Mouse (Mus musculus) kidney, embryonic 15.5 days (tissue): Measurements from ENCODE around the gene Plce1. TPM values are rescaled to one million over a fixed set of nuclear protein-coding genes. Genes with fewer than 3 reads are reported as not detected.

Source experiments
- ATAC-seq: fragments of 200-750 bp; cut with Nextera tagmentation; replicated peaks from 2 replicates; pipeline ENCODE4 v1.8.0; 2017; ENCODE audit warnings: moderate TSS enrichment; ENCODE audit not compliant: low FRiP score
- H3K27ac ChIP-seq: fragments of 300-500 bp; sonication (generic); 2 replicates; pipeline ENCODE4 v1.5.1; 2015; ENCODE audit warnings: mild to moderate bottlenecking, inconsistent platforms
- H3K27me3 ChIP-seq: fragments of 300-500 bp; sonication (generic); 2 replicates; pipeline ENCODE4 v1.6.1; 2015; ENCODE audit warnings: inconsistent platforms
- H3K36me3 ChIP-seq: fragments of 300-500 bp; sonication (generic); 2 replicates; pipeline ENCODE4 v1.6.1; 2015; ENCODE audit warnings: inconsistent platforms
- H3K4me1 ChIP-seq: fragments of 300-500 bp; sonication (generic); 2 replicates; pipeline ENCODE4 v1.6.1; 2015; ENCODE audit warnings: inconsistent platforms
- H3K4me2 ChIP-seq: fragments of 300-500 bp; sonication (generic); 2 replicates; pipeline ENCODE4 v1.6.1; 2015; ENCODE audit warnings: moderate library complexity, mild to moderate bottlenecking, inconsistent platforms
- H3K4me3 ChIP-seq: fragments of 300-500 bp; sonication (generic); replicated peaks from 2 replicates; pipeline ENCODE4 v1.5.1; 2015; ENCODE audit warnings: mild to moderate bottlenecking, inconsistent platforms
- H3K9ac ChIP-seq: fragments of 300-500 bp; sonication (generic); 2 replicates; pipeline ENCODE4 v1.6.1; 2015; ENCODE audit warnings: mild to moderate bottlenecking, inconsistent platforms
- H3K9me3 ChIP-seq: fragments of 300-500 bp; sonication (generic); replicated peaks from 2 replicates; pipeline ENCODE4 v1.6.1; 2016; ENCODE audit warnings: inconsistent platforms
- WGBS: fragments of 180-500 bp; shearing (Covaris S2); methylation state at CpG from one replicate; pipeline ENCODE4 v1.1.7; 2015; ENCODE audit warnings: mixed read lengths; 5-methylcytosine and 5-hydroxymethylcytosine counted together
- polyA plus RNA-seq: library from polyadenylated mRNA; unstranded; fragments of >200 nt; fragmentation: Nextera tagmentation; extraction: Ambion mirVana; gene quantifications from 2 replicates; pipeline ENCODE4 v1.2.1, GENCODE M21; 2015

Plce1 gene
- polyA plus RNA-seq, 1 experiment from 2014 or later, result 3.6 TPM

DNA sequence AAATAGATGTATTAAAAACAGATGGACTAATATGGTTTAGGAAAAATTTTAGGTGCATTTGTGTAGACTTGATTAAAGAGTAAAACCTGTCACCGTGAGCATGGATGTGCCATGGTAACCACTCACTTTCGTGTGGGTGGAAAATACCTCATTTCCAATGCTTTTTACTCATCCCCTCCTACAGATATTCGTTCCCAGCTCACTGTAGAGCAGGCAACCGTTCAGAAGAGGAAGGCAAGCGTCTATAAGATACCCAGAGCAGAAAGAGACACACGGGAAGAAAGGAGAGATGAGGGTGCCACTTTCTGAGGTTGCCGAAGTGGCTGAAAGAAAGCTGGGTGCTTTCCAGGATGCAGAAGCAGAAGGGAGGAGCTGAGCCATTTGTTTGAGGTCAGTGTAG, 25.2 kb downstream of the Plce1 start:
- Histone ChIP-seq H3K9me3 (no peaks in the 10 kb centered on the region), H3K9ac (no peak overlapping the region), H3K4me2 (no peak overlapping the region), H3K27me3 (no peaks in the 10 kb centered on the region), H3K4me3 (no peak overlapping the region), H3K4me1 (peaks cover 4% of the 10 kb centered on the region; the same call in 1 of the 2 replicates), H3K36me3 (no peaks in the 10 kb centered on the region), H3K27ac (no peak overlapping the region)
- ATAC-seq, result no peak
- WGBS, result 86% methylated on average over 7 of the region's 7 CpGs

DNA sequence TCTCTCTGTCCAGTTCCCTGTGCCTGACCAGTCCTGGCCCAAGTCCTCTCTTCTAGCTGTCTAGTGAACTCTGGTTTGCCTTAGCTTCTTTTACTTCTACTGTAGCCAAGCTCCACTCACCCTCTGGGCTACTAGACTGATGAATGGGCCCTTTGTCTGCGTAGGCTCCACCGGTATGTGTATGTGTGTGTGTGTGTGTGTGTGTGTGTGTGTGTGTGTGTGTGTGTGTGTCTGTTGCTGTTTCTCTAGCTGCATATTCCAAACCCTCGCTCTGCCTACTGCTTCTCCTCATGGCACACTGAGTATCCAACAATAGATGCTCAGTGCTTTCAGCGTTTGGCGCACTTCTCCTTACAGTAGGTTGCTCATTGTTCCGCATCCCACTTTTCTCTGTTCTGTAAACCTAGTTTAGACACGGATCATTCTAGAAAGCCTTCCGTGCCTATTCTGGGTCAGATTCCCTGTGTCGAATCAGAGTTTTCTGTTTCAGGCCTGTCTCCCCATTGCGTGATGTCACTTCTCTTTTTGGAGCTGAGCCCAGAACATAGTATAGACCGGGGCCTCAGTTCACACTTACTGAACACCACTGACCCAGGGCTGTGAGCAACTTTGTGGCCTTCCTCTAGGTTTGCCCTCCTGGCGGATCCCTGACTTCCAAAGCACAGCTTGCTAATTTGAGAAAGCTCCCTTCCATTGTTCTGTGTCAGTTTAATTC, 26.5 kb downstream of the Plce1 start:
- H3K27ac ChIP-seq, result no peak overlapping the region

DNA sequence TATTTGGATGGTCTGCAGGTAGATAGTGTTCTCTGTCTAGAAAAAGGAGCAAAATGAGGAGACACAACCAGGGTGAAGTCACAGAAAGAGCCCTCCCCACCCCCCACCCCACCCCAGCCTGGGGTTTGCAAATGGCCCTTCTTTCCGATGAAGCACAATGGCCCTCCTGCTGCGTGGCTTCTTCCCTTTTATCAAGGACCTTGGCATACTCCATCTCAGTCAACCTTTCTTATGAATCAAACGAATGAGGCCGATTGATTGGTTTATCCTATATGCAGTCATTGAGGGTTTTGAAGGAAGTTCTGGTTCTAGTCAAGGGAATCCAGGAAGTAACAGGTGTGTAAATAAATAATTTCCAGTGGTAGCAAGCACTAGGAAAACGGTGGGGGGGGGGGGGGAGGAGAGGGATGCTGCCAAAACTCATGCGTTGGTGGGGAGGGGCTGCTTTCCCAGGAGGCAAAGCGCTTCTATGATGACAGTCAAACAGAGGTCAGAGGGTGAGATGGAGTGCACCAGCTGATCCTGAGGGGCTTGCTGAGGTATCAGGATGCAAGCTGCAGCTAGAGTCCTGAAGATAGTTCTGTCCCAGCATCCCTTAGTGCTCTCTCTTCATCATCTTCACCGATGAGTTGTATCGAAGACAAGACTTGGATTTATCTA, 27.2 kb downstream of the Plce1 start:
- ATAC-seq, result no peak
- H3K27ac ChIP-seq, result no peak overlapping the region
- no peak overlapping the region for H3K4me2 ChIP-seq
- H3K9me3 ChIP-seq, result no peaks in the 10 kb centered on the region
- WGBS, result 79% methylated on average over 9 of the region's 9 CpGs
- no peak overlapping the region for H3K9ac ChIP-seq
- H3K27me3 ChIP-seq, result no peaks in the 10 kb centered on the region
- peaks cover 4% of the 10 kb centered on the region; the same call in 1 of the 2 replicates for H3K4me1 ChIP-seq
- H3K4me3 ChIP-seq, result no peak overlapping the region
- no peaks in the 10 kb centered on the region for H3K36me3 ChIP-seq

More for the DNA sequence above, 26.5 kb downstream of the Plce1 start:
- no peak overlapping the region for H3K4me3 ChIP-seq
- 82% methylated on average over 12 of the region's 12 CpGs for WGBS
- no peaks in the 10 kb centered on the region for H3K9me3 ChIP-seq
- peaks cover 4% of the 10 kb centered on the region; the same call in 1 of the 2 replicates for H3K4me1 ChIP-seq
- no peak overlapping the region for H3K4me2 ChIP-seq
- H3K27me3 ChIP-seq, result no peaks in the 10 kb centered on the region
- no peaks in the 10 kb centered on the region for H3K36me3 ChIP-seq
- no peak for ATAC-seq
- H3K9ac ChIP-seq, result no peak overlapping the region

DNA sequence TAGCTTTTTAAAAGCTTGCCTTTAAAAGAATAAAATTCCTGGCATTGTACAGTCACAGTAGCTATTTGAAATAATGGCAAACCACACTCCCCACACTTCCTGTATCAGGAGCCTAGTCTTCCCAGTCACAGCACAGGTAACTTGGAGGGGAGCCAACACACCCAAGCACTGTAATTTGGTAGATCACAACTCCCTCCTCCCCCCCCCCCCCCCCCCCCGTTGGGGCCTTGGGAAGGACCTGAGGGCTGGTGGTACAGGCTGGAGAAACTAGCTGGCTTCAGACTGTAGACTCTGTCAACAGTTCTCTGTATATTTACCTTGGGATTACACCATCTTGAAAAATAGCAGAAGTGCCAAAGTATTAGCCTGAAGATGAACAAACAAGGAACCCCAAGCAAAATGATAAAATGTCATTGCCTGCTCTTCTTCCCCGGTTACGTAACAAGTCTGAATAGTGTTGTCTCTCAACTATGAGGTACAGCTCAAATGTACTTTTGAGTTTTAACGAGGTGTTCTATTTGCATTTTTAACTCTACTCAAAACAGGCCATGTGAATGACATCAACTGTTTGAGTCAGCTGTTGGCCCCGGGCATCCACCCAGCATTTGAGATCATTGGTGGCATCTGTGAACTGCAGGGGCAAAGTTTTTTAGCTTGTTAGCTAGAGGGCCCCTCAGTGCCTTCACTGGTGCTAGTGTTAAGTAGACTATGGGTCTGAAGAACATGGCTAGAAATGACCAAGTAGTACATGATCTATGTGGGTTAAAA, 33.7 kb downstream of the Plce1 start:
- no peak for ATAC-seq
- 84% methylated on average over 5 of the region's 5 CpGs for WGBS
- no peak overlapping the region for H3K9ac ChIP-seq
- no peak overlapping the region for H3K4me2 ChIP-seq
- no peaks in the 10 kb centered on the region for H3K9me3 ChIP-seq
- no peak overlapping the region for H3K27ac ChIP-seq
- no peak overlapping the region for H3K4me3 ChIP-seq
- no peaks in the 10 kb centered on the region for H3K27me3 ChIP-seq
- no peaks in the 10 kb centered on the region for H3K36me3 ChIP-seq
- no peaks in the 10 kb centered on the region for H3K4me1 ChIP-seq

DNA sequence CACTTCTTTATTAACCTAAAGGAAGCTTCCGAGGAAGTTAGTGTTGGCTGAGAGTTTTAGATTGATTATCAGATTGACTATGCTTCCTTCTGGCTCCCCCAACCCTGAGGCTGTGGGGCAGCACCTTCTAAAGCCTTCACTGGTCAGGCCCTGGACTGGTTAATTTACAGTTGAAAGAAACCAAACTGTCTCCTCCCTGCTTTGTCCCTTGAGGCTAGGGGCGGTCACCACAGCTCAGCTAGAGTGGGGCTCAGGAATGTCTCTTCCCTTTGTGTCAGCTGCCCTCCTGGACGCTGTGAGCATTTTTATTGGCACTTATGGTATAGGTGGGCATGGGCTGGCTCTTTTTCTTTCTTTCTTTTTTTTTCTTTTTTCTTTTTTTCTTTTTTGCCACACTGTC, 45.9 kb downstream of the Plce1 start:
- 22% methylated on average over 3 of the region's 3 CpGs for WGBS
- no peak for ATAC-seq

DNA sequence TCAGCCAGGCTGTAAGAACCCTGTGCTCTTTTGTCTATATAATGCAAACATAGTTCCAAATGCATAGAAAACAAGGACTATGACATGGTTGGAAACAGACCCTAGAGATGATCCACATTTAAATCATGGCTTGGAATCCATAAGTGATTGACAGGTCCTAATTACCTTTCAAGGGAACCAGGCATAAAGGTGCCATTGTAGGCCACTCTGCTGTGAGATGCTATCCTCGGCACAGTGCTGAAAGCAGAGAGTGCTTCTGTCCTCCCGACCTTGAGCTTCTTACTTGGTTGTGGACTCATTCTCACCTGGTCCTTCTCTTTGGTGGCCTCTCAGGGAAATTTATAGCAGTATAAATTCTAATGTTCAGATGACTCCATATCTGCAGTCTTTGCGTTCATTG, 46.6 kb downstream of the Plce1 start:
- Histone ChIP-seq H3K9me3 (peaks cover 5% of the 10 kb centered on the region; the same call in 1 of the 2 replicates), H3K27me3 (no peaks in the 10 kb centered on the region), H3K27ac (no peak overlapping the region), H3K9ac (no peak overlapping the region), H3K4me2 (no peak overlapping the region), H3K36me3 (peaks cover 12% of the 10 kb centered on the region; the same call in 1 of the 2 replicates), H3K4me1 (no peaks in the 10 kb centered on the region), H3K4me3 (no peak overlapping the region)
- WGBS, result 66% methylated on average over 3 of the region's 3 CpGs
- ATAC-seq, result no peak

More for the DNA sequence above, 45.9 kb downstream of the Plce1 start:
- Histone ChIP-seq H3K27ac (no peak overlapping the region), H3K9me3 (peaks cover 5% of the 10 kb centered on the region; the same call in 1 of the 2 replicates), H3K36me3 (peaks cover 12% of the 10 kb centered on the region; the same call in 1 of the 2 replicates), H3K4me1 (no peaks in the 10 kb centered on the region), H3K4me3 (no peak overlapping the region), H3K9ac (no peak overlapping the region), H3K27me3 (no peaks in the 10 kb centered on the region), H3K4me2 (no peak overlapping the region)

DNA sequence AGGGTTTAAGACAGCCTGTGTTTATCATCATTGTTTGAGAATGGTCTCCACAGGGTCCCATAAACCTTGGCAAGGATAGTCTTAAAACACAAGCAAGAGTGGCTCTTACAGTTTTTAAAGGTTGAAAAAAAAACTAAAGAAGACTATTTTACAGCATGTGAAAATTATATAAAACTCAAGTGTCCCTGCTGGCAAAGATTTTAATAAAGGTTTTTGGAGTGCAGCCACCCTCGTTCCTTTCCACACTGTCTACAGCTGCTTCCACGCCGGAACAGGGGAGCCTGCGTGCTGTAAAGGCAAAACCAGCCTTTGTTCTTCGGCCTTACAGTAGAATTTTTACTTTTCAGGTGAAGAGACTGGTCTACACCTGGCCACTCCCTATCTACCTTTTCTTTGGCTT, 52.3 kb downstream of the Plce1 start:
- H3K9ac ChIP-seq, result no peak overlapping the region
- H3K4me1 ChIP-seq, result no peaks in the 10 kb centered on the region
- WGBS, result 89% methylated on average over 5 of the region's 5 CpGs
- H3K36me3 ChIP-seq, result no peaks in the 10 kb centered on the region
- no peak overlapping the region for H3K4me3 ChIP-seq
- no peak for ATAC-seq
- no peaks in the 10 kb centered on the region for H3K27me3 ChIP-seq
- no peak overlapping the region for H3K27ac ChIP-seq
- no peaks in the 10 kb centered on the region for H3K9me3 ChIP-seq
- H3K4me2 ChIP-seq, result no peak overlapping the region

DNA sequence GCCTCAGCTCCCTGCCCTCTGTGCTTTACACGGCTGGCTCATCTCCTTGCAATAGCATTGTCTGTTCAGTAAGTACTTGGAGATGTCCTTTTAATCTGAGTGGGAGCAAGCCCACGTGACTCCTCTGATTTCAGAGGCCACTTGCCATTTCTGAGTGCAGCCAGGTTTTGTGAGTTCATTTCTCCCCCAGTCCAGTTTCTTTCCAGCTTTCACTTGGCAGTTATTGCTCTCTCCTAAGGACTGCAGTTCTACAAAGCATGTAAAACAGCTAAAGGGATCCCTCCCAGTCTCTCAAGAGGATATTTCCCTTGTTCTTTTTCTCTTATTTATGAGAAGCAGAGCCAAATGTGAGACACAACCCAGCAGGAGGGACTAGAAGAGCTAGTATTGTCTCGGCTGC, 58.4 kb downstream of the Plce1 start:
- H3K36me3 ChIP-seq, result no peaks in the 10 kb centered on the region
- no peak for ATAC-seq
- no peak overlapping the region for H3K4me2 ChIP-seq
- H3K4me1 ChIP-seq, result no peaks in the 10 kb centered on the region
- H3K9me3 ChIP-seq, result no peaks in the 10 kb centered on the region
- no peak overlapping the region for H3K4me3 ChIP-seq
- WGBS, result 54% methylated on average over 3 of the region's 3 CpGs
- no peaks in the 10 kb centered on the region for H3K27me3 ChIP-seq
- no peak overlapping the region for H3K9ac ChIP-seq
- no peak overlapping the region for H3K27ac ChIP-seq

DNA sequence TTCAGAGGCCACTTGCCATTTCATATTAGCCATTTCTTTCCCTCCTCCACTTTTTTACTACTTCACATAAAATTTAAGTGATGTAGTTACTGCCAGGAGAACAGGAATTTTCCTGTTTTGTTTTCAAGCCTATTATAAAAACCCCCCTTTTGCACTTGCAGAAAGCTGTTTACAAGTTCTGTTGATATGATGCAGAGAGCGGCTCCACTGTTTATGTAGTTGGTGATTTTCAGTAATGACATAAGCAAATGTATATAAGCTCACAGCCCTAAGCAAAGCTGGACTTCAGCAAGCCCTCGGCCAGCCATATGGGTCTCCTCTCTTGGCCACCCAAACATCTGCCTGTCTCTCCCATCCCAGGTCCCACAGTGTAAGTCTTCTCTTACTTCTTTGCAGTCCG, 59.6 kb downstream of the Plce1 start:
- no peak overlapping the region for H3K4me3 ChIP-seq
- H3K27me3 ChIP-seq, result no peaks in the 10 kb centered on the region
- no peak overlapping the region for H3K9ac ChIP-seq
- no peak overlapping the region for H3K4me2 ChIP-seq
- no peak for ATAC-seq
- H3K9me3 ChIP-seq, result no peaks in the 10 kb centered on the region
- no peak overlapping the region for H3K27ac ChIP-seq
- H3K4me1 ChIP-seq, result no peaks in the 10 kb centered on the region
- H3K36me3 ChIP-seq, result no peaks in the 10 kb centered on the region
- WGBS, result 73% methylated on average over 3 of the region's 3 CpGs

DNA sequence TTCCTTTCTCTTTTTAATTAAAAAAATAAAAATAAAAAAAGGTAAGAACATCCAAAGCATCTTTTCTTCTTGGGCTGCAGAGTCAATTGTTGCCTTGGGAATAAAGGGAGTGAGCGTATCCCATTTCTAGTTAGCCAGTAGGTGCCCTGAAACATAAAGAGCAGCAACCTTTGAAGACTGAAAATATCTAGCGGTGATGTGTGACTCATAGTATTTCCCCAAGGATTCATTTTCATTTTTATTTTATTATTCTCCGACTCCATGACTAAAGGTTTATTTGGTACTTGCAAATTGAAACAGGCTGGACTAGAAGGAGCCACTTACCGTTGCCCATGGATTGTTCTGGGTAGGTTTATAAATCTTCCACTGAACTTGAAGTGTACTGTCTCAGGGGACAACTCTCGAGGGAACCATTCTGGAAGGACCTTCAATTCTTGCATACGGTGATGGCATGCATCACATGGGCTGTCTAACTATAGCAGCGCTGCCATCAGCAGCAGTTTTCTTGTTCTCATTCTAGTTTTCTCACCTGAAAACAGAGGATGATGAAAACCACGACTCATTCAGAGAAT, 68.7 kb downstream of the Plce1 start:
- Histone ChIP-seq H3K4me1 (no peaks in the 10 kb centered on the region), H3K9ac (no peak overlapping the region), H3K4me2 (no peak overlapping the region), H3K36me3 (no peaks in the 10 kb centered on the region), H3K27ac (no peak overlapping the region), H3K4me3 (no peak overlapping the region), H3K27me3 (no peaks in the 10 kb centered on the region), H3K9me3 (no peaks in the 10 kb centered on the region)
- ATAC-seq, result no peak
- 66% methylated on average over 8 of the region's 8 CpGs for WGBS

DNA sequence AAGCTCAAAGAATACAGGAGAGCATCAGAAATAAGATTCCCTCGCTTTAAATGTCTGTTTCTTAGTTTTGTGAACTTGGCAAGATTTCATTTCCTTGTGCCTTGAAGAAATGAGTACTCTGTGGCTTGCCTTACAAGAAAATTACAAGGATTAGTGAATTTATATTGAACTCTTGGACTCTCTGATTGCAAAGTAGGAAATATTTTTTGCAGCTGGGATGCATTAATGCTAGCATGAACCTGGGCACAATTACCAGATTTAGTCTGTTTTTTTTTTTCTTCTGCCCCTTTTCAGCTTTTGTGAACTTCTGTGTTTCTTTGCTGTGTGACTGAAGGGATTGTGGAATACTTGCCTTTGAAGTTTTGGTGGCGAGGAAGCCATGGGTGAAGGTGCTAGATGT, 72.6 kb downstream of the Plce1 start:
- Histone ChIP-seq H3K27me3 (no peaks in the 10 kb centered on the region), H3K4me1 (no peaks in the 10 kb centered on the region), H3K27ac (no peak overlapping the region), H3K36me3 (no peaks in the 10 kb centered on the region), H3K4me2 (no peak overlapping the region), H3K4me3 (no peak overlapping the region), H3K9me3 (no peaks in the 10 kb centered on the region), H3K9ac (no peak overlapping the region)
- ATAC-seq, result no peak
- 87% methylated on average over 2 of the region's 2 CpGs for WGBS

DNA sequence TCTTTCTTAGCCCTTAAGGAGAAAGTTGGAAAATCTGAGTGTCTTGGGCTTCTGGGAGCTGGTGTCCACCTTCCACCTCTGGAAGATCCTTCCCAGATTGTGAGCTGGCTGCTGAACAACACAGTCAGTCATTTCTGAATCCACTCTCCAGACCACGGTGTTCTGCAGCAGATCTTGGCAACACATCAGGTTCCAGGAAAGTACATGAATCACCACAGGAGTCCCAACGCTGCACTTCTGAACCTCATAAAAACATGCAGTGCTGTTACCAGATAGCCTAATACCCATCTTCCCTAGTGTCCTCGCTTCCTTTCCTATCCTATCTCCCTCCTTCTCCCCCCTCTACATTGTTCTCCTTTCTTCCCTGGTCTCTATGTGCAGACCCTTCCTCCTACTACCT, 74.5 kb downstream of the Plce1 start:
- 68% methylated on average over 3 of the region's 3 CpGs for WGBS
- Histone ChIP-seq H3K9me3 (no peaks in the 10 kb centered on the region), H3K9ac (no peak overlapping the region), H3K27me3 (no peaks in the 10 kb centered on the region), H3K4me2 (no peak overlapping the region), H3K27ac (no peak overlapping the region), H3K4me1 (no peaks in the 10 kb centered on the region), H3K4me3 (no peak overlapping the region), H3K36me3 (no peaks in the 10 kb centered on the region)
- ATAC-seq, result no peak
